ENCODE assay signal across 19 mouse cellular contexts in the genomic region with DNA sequence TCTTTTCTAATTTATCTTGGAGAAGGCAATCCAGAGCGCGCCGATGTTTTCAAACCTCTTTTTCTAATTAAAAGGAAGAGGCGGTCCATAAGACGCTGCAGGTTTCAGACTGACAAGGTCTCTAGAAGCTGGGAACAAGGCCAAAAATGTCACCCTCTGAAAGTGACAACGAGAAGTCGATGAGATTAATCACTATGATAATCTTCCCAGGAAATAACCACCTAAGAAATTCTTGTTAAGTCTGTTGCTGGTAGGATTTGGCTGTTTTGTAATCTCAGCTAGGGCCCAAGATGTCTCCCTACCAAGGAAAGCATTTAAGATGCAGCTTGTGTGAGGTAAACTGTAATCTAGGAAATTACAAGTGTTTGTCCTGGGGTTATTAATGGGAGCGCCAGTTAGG. TPM values are rescaled to one million over a fixed set of nuclear protein-coding genes. Genes with fewer than 3 reads are reported as not detected.
DNase-seq lines count a peak whose midpoint lies in the region; ATAC-seq and TF ChIP-seq lines count a peak whose summit lies in the region.
"Had no signal": no experiment of that assay in that cellular context is flagged by ENCODE, and none has a peak within 500 bp of the region (broad histone marks: within the 10 kb centered on the region; RNA-seq: fewer than 3 reads in every experiment).

No protein-coding gene starts in this region.

- peak; percentile 64 for DNase-seq in forebrain, embryonic 14.5 days (ENCODE audit: low spot score)
- peak; percentile 31 for DNase-seq in lung, embryonic 14.5 days
- DNase-seq in lung, postnatal 36 days, result no peak
- peak; percentile 30 for DNase-seq in CD4-positive helper T cell, adult 2 months (ENCODE audit: low read depth, low spot score)
- no peak for DNase-seq in lung, postnatal 4 days
- DNase-seq in cerebellum, adult 9-11 months, result no peak
- DNase-seq: adrenal gland, postnatal 14 days; cerebellum, adult 18-20 months; cerebellum, postnatal 10 days; heart, adult 18-20 months had no signal

- no peaks in the 10 kb centered on the region for H3K9me3 ChIP-seq in forebrain, embryonic 14.5 days (replicated peaks; ENCODE audit: control insufficient read depth, low read length)
- H3K9me3 ChIP-seq in forebrain, embryonic 12.5 days, result no peaks in the 10 kb centered on the region
- H3K9me3 ChIP-seq in lung, embryonic 14.5 days (ENCODE audit: low read depth, low read length), result no peaks in the 10 kb centered on the region
- H3K9me3 ChIP-seq: G1E; heart, embryonic 15.5 days; hindbrain, embryonic 10.5 days had no signal

- no peak for ATAC-seq in forebrain, embryonic 14.5 days
- no peak for ATAC-seq in forebrain, embryonic 12.5 days (ENCODE audit: low FRiP score)
- ATAC-seq in lung, embryonic 14.5 days (ENCODE audit: insufficient read depth), result no peak
- ATAC-seq: activated CD4-positive, CD25-positive, alpha-beta regulatory T cell, adult 4 months; inflammation-experienced regulatory T-cells, adult 6 months; Patski had no signal

- H3K27me3 ChIP-seq in forebrain, embryonic 14.5 days (replicated peaks; ENCODE audit: control insufficient read depth, insufficient read depth, low read length), result no peaks in the 10 kb centered on the region
- H3K27me3 ChIP-seq in forebrain, embryonic 12.5 days, result 0 out of 2 replicates have a peak, but pooled peaks cover 4% of the 10 kb centered on the region
- no peaks in the 10 kb centered on the region for H3K27me3 ChIP-seq in lung, embryonic 14.5 days (ENCODE audit: insufficient read depth, low read length)
- H3K27me3 ChIP-seq: heart, embryonic 15.5 days had no signal

- no peak overlapping the region for H3K27ac ChIP-seq in forebrain, embryonic 14.5 days (ENCODE audit: low read depth, low read length)
- no peak overlapping the region for H3K27ac ChIP-seq in forebrain, embryonic 12.5 days
- no peak overlapping the region for H3K27ac ChIP-seq in lung, embryonic 14.5 days (ENCODE audit: low read depth)
- H3K27ac ChIP-seq: heart, embryonic 15.5 days; hindbrain, embryonic 10.5 days; hindbrain, embryonic 14.5 days had no signal

- no peak overlapping the region for H3K4me3 ChIP-seq in forebrain, embryonic 14.5 days (ENCODE audit: low read depth, low read length)
- no peak overlapping the region for H3K4me3 ChIP-seq in forebrain, embryonic 12.5 days (replicated peaks)
- no peak overlapping the region for H3K4me3 ChIP-seq in lung, embryonic 14.5 days (ENCODE audit: low read depth, low read length)
- H3K4me3 ChIP-seq: heart, embryonic 15.5 days; hindbrain, embryonic 10.5 days had no signal

- no peak for TF ChIP-seq CTCF in lung, embryonic 14.5 days (IDR thresholded peaks at IDR 0.05; ENCODE audit: low read depth)

- H3K4me1 ChIP-seq in forebrain, embryonic 14.5 days (ENCODE audit: control insufficient read depth, insufficient read depth, low read length), result peaks cover 8% of the 10 kb centered on the region; the same call in 1 of the 2 replicates
- peaks cover 18% of the 10 kb centered on the region for H3K4me1 ChIP-seq in forebrain, embryonic 12.5 days
- no peaks in the 10 kb centered on the region for H3K4me1 ChIP-seq in lung, embryonic 14.5 days (ENCODE audit: insufficient read depth)

- no peaks in the 10 kb centered on the region for H3K36me3 ChIP-seq in forebrain, embryonic 14.5 days (ENCODE audit: control insufficient read depth, insufficient read depth, low read length)
- H3K36me3 ChIP-seq in forebrain, embryonic 12.5 days (replicated peaks), result no peaks in the 10 kb centered on the region
- H3K36me3 ChIP-seq in lung, embryonic 14.5 days (ENCODE audit: insufficient read depth), result no peaks in the 10 kb centered on the region
- H3K36me3 ChIP-seq: G1E; heart, embryonic 15.5 days; hindbrain, embryonic 10.5 days had no signal

- H3K9ac ChIP-seq in forebrain, embryonic 14.5 days (ENCODE audit: low read length), result no peak overlapping the region
- no peak overlapping the region for H3K9ac ChIP-seq in forebrain, embryonic 12.5 days
- H3K9ac ChIP-seq in lung, embryonic 14.5 days, result no peak overlapping the region
- H3K9ac ChIP-seq: heart, embryonic 15.5 days; hindbrain, embryonic 14.5 days had no signal

- WGBS in forebrain, embryonic 14.5 days, result 29% methylated on average over 8 of the region's 8 CpGs
- 53% methylated on average over 8 of the region's 8 CpGs for WGBS in forebrain, embryonic 12.5 days
- 40% methylated on average over 8 of the region's 8 CpGs for WGBS in lung, embryonic 14.5 days

- H3K4me2 ChIP-seq in forebrain, embryonic 14.5 days (ENCODE audit: low read length), result no peak overlapping the region
- no peak overlapping the region for H3K4me2 ChIP-seq in forebrain, embryonic 12.5 days
- H3K4me2 ChIP-seq in lung, embryonic 14.5 days, result no peak overlapping the region
- H3K4me2 ChIP-seq: heart, embryonic 11.5 days; heart, embryonic 15.5 days; hindbrain, embryonic 14.5 days had no signal

RNA-seq across cellular contexts. Expression of gene Pigm, which starts 17.4 kb away (rescaled TPM):
- polyA plus RNA-seq in forebrain, embryonic 14.5 days (2014; fragmentation: Nextera tagmentation; extraction: Ambion mirVana), result 4.8 and 5.1 TPM in 2 replicates
- polyA plus RNA-seq in forebrain, embryonic 12.5 days (2016; fragmentation: Nextera tagmentation; extraction: Ambion mirVana), result 10.9 and 11.5 TPM in 2 replicates
- polyA plus RNA-seq in lung, embryonic 14.5 days (2014; fragmentation: Nextera tagmentation; extraction: Ambion mirVana), result 9.0 and 9.9 TPM in 2 replicates

RNA-seq across cellular contexts. Expression of gene Kcnj10, which starts 52.7 kb away (rescaled TPM):
- polyA plus RNA-seq in forebrain, embryonic 14.5 days (2014; fragmentation: Nextera tagmentation; extraction: Ambion mirVana), result 1.5 and 1.6 TPM in 2 replicates
- 0.93 and 1.2 TPM in 2 replicates for polyA plus RNA-seq in forebrain, embryonic 12.5 days (2016; fragmentation: Nextera tagmentation; extraction: Ambion mirVana)
- 0.18 and 0.24 TPM in 2 replicates for polyA plus RNA-seq in lung, embryonic 14.5 days (2014; fragmentation: Nextera tagmentation; extraction: Ambion mirVana)
- polyA plus RNA-seq: G1E had no signal

Comparison
In these comparisons a context has a peak if more than half of its experiments do, and no peak if none do; other contexts are left out.
1. DNase-seq: peak in forebrain, embryonic 14.5 days (single experiment), lung, embryonic 14.5 days (single experiment) and CD4-positive helper T cell, adult 2 months (single experiment); none in lung, postnatal 36 days (single experiment), lung, postnatal 4 days (0 of 2) and cerebellum, adult 9-11 months (single experiment).